Mouse (Mus musculus) erythroblast, embryonic 14.5 days (primary cell): ENCODE measurements around the gene Gm960.

Experiments
- GATA1 ChIP-seq: IDR thresholded peaks from 2 replicates; pipeline ENCODE4 v1.6.1; 2012; ENCODE audit warnings: low read length, inconsistent platforms, mixed read lengths
- TAL1 ChIP-seq: IDR thresholded peaks from 3 replicates; pipeline ENCODE4 v1.6.1; 2012; ENCODE audit warnings: low read length, inconsistent platforms, mixed read lengths

GRCm38 (mm10) chr19:4733052-4733451 is 34.6 kb upstream of the Gm960 start:
- TF ChIP-seq GATA1 (no peak), TAL1 (no peak)
